Mouse (Mus musculus): ENCODE measurements around the gene Ruvbl1.

DNA sequence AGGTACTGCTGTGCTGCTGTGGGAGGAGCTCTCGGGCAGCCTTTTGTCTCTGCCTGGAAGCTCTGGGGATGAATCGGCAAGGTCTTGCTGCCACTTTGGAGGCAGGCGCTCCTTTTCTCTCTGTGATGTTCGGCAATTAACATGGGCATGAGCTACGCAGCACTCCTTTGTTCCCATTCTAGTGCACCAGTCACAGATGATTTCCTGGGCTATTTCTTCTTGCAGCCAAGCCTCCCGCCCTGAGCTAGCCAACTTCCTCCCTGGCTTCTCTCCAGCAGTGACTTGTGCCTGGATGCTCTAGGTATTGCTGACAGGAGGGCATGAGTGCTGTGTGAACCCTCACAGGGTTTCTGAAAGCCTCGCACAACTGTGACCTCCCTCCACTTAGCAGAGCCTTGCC, 17.9 kb downstream of the Ruvbl1 start:
- TF ChIP-seq POLR2A (IDR thresholded peaks at IDR 0.05; ENCODE audit: control insufficient read depth, extremely low read depth, insufficient read depth, low read length, poor library complexity) (no peak), CTCF (IDR thresholded peaks at IDR 0.05; ENCODE audit: borderline replicate concordance, control insufficient read depth, extremely low read depth, insufficient read depth, low read length, poor library complexity) (no peak)

Measured in thymus, adult 2 months (tissue).